Mouse (Mus musculus) right cerebral cortex, postnatal 36 days (tissue): ENCODE measurements around the gene Gal3st2.
"Not testable (repeated sequence)": the region's sequence is repeated elsewhere in the genome, so short reads cannot be mapped to it uniquely, and the experiment has no call there.

Source experiments
- DNase-seq, 2 experiments: peaks; one replicate each; pipeline ENCODE4 v3.0.0; 2022; ENCODE audit warnings: low spot score in 2 of 2, mixed read lengths in 1 of 2

Gene Gal3st2

GRCm38 (mm10) chr1:93861048-93861447 is at the start of gene Gal3st2:
Gal3st2 (plus strand) TSS chr1:93861306.
- DNase-seq = not testable (repeated sequence)

- DNase-seq = no peak
Observed at GRCm38 (mm10) chr1:93811495-93812039, 49.5 kb upstream of the Gal3st2 start.

DNA sequence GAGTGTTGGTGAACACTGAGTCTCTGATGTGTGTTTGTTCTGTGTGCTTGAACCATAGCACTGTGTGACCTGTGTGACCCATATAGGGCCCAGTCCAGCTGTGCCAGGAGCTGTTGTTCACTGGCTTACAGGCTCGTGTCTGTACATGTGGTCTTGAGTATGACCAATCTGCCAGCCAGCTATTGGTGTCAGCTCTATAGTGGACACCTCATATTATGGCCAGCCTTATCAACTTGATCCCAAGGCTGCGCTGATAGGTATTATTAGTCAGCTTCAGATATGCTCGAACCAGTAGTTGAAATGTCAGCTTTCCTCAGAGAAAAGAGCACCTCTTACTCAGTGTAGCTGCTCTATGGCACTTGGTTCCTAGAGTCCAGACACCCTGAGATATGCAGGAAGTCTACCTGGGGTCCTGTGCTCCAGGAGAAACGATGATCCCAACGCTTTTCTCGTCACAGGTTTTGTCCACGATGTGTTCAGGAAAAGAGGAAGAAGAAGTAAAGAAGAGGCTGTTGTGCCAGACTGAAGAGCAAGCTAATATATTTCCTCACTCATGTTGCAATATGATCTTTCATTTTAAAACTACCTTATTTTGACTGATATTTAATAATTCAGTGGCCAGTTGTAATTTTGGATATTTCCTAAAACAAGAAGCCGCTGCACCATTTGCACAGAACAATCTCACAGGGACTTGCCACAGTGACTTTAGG is 43.1 kb upstream of the Gal3st2 start:
- DNase-seq = no peak

GRCm38 (mm10) chr1:93818722-93819121 is 42.4 kb upstream of the Gal3st2 start:
- no peak for DNase-seq

- DNase-seq = no peak
Observed at GRCm38 (mm10) chr1:93823796-93824495, 37.2 kb upstream of the Gal3st2 start.

DNA sequence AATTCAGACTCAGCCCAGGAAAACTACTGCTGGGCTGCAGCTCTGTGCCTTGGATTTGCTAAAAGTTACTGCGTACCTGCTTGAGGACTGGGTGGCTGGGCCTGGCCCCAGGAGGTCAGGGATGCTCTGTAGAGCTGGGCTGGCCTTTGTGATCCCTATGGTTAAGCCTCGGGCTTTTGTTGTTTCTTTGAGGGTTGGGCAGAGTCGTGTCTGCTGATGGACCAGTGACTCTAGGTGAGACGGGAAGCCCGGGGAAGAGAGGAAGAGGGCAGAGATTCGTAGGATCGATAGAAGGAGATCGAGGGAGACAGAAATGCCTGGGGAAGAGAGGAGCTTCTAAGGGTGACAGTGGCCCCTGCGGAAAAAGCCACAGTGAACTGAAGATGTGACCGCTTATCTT is 36.5 kb upstream of the Gal3st2 start, which contains the start of gene D2hgdh:
TSS of gene D2hgdh (plus strand) at position 301 of the 400 bp plus-strand sequence.
- no peak for DNase-seq

GRCm38 (mm10) chr1:93825105-93825674 is 35.9 kb upstream of the Gal3st2 start:
- DNase-seq = peak; percentile 96 to 97

GRCm38 (mm10) chr1:93825771-93826539 is 35.2 kb upstream of the Gal3st2 start:
- DNase-seq = no peak

DNA sequence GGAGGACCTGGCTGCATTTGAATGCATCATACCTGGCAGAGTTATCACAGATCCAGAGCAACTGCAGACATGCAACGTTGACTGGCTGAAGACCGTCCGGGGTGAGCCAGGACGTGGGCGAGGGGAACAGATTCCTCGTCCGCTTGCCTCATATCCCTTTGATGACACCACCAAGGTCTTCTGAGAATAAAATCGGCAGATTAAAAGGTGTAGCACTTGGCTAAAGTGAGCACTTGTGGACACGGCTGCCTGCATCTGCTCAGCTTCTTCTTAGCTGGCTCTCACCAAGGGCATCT is 34.6 kb upstream of the Gal3st2 start:
- DNase-seq = no peak

DNA sequence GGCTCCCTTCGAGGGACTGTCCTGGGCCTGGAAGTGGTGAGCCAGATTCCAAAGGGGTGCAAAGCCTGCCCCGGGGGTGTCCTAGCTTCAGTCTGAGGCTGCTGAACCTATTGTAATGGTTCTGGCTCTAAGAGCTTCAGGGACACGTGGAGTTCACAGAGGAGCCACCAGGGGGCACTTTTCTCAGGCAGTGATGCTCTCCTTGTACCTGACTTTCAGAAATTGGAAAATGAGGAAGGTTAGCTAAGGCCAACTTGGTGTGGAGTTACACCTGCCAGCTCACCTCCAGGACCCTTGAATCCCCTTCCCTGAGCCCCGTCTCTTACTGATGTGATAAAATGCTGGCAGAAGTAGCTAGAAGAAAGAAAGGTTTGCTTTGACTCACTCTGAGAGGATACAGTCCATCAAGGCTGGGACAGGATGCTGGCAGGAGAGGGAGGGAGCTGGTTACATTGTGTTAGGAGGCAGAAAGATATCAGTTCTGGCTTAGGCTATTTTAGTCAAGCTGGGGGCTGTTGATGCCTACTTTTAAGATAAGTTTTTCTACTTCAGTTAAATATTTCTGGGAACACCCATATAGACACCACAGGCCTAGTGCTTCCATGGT is 28.2 kb upstream of the Gal3st2 start:
- DNase-seq = not testable (repeated sequence)

DNA sequence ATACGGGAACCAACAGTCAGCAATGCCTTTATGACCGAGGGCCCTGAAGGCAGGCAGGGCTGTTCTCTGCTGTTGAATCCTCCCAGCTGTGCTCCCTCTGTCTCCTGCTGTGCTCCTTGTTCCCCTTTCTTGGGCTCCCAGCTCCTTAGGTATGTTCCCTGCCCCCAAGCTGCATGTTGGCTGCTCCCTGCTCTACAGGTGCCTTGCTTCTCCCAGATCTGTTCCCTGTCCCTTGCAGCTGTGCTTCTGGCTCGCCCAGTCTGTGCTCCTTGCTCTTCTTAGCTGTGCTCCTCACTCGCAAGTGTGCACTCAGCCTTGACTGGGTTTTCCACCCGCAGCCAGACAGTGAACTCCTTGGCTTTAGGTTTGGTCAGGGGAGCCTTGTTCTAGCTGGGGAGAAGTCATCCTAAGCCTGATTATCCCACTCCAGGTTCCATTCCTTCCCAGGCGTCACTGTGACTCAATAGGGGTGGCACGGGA is 26.4 kb upstream of the Gal3st2 start:
- no peak for DNase-seq

DNA sequence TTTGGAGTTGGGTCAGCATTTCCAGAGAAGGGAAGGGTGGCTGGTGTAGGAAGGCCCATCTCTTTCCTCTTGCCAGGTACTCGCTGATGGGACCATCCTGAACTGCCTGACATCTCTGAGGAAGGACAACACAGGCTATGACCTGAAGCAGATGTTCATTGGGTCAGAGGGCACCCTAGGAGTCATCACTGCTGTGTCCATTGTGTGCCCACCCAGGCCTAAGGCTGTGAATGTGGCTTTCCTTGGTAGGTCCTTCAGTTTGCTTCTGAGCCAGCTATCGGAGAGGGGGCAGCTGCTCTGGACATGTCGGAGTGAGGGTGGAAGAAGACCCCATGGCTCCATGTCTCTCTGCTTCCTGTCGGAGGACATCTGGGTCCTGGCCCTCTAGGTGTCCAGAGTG is 25.9 kb upstream of the Gal3st2 start:
- no peak for DNase-seq

GRCm38 (mm10) chr1:93835876-93836531 is 25.1 kb upstream of the Gal3st2 start:
- DNase-seq = no peak

DNA sequence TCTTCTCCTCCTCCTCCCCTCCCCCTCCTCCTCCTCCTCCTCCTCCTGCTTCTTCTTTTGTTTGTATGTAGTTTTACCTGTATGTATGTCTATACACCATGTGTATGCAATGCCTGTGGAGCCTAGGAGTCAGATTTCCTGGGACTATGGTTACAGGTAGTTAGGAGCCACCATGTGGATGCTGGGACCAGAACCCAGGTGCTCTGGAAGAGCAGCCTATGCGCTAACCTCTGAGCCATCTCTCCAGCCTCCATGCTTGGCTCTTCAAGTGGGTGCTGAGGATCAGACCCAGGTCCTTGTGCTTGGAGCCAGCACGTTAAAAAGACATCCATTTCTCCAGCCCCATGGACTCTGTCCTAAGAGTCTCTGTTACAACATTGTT is 24.6 kb upstream of the Gal3st2 start:
- DNase-seq = no peak

DNA sequence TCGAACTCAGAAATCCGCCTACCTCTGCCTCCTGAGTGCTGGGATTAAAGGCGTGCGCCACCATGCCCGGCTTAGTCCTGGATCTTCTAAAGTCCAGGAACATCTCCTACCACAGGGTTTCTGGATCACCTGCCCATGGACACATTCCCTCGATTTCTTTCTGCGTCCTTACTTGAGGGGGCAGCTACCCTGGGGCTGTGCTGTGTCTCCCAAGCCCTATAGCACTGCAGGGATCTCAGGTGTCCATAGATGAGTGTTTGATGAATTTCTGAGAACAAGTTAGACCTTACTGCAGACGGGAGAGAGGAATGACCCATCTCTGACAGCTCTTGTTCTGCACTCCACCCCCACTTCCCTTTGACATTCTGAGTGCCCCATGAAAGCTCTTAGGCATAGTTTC is 23.8 kb upstream of the Gal3st2 start:
- no peak for DNase-seq

GRCm38 (mm10) chr1:93838569-93838968 is 22.5 kb upstream of the Gal3st2 start:
- not testable (repeated sequence) for DNase-seq

DNA sequence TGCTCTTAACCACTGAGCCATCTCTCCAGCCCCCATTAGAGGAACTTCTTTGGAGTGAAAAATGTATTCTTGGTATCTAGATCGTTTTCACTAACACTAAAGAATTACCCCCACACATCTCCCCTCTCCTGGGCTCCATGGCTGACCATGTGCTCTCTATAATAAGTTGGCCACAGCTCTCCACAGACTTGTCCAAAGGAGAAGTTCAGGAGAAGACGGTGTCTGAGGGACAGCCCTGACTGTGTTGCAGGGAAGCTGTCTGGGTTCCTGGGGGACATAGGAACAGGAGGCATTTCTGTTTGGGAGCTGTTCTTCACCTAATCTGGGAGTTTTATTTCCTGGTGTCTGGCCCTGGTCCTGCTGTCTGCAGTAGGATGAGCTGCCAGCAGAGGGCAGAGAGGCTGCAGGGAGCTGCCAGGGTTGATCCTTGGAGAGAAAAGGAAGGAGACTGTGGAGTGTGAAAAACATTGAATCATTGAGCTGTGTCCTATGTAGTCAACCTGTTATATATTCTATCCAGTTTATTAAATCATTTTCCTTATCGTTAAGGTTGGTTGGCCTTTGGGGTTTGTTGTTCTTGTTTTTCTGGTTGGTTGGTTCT is 15.2 kb upstream of the Gal3st2 start:
- not testable (repeated sequence) for DNase-seq

GRCm38 (mm10) chr1:93855790-93856189 is 5.3 kb upstream of the Gal3st2 start:
- not testable (repeated sequence) for DNase-seq

- no peak for DNase-seq
Observed at GRCm38 (mm10) chr1:93857370-93857769, 3.7 kb upstream of the Gal3st2 start.

DNA sequence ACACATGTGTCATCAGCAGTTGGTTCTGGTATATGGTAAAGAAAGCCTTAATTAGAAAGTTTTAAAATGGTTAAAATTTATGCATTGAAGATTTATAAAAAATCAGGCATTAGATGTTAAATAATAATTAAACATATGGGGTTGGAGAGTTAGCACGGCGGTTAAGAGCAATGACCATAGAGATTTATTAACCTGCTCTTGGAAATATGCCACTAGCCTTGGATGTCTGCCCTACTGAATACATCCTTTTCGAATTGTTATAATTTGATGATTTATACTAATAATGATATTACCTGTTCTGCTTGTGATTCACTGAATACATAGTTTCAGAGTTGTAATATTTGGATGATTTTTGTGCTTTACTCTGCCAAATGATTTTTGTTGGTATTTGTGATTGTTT is 3.1 kb upstream of the Gal3st2 start:
- DNase-seq = no peak

- no peak for DNase-seq
Observed at GRCm38 (mm10) chr1:93859619-93860018, 1.5 kb upstream of the Gal3st2 start.
